Mouse (Mus musculus) kidney, postnatal 4 days (tissue): ENCODE data around the gene Col28a1.

Experiments used
- DNase-seq, 2 experiments: peaks; one replicate each; pipeline ENCODE4 v3.0.0; 2021; ENCODE audit warnings: mixed read lengths in 2 of 2

The Col28a1 gene

GRCm38 (mm10) chr6:8118577-8118976 lies 73.8 kb downstream of the Col28a1 start:
- no peak for DNase-seq

DNA sequence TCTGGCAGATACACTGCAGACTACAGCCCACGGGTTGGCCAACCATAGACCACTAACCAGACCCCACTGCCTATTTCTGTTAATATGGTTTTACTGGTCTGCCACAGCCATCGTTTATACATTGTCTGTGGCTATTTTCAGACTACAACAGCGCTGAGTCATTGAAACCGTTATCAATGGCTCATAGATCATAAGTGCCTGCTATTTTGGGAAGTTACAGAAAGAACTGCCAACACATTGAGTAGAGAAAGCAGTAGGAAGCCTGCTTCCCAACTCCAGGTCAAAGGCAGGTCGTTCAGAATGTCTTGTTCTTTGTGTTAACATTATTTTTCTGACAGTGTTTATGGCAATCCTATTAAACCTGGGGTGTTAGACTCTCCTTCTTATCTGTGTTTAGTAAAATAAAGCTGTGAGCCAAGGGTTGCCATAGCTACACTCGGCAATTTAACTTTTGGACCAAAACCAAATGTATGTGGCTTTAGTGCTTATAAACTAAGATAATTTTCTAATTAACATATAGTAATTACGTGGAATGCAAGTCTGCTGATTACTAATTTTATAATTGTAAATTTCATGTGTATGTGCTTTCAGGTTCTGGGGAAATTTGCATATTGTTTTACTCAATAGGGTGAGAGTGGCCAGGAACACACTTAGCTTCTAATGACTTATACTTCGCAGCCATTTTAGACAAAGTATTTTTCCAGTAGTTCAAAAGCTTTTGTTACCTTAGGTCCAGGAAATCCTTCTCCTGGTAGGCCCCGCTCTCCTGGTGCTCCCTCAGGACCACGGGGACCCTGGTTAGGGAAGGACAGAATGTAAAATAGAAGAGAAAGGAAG lies 86.3 kb downstream of the Col28a1 start:
- DNase-seq = no peak

- DNase-seq = no peak
Measured at GRCm38 (mm10) chr6:8101224-8101623, 91.2 kb downstream of the Col28a1 start.

- no peak for DNase-seq
Measured at GRCm38 (mm10) chr6:8095856-8096255, 96.6 kb downstream of the Col28a1 start.

GRCm38 (mm10) chr6:8094160-8094953 lies 98.1 kb downstream of the Col28a1 start:
- no peak for DNase-seq

DNA sequence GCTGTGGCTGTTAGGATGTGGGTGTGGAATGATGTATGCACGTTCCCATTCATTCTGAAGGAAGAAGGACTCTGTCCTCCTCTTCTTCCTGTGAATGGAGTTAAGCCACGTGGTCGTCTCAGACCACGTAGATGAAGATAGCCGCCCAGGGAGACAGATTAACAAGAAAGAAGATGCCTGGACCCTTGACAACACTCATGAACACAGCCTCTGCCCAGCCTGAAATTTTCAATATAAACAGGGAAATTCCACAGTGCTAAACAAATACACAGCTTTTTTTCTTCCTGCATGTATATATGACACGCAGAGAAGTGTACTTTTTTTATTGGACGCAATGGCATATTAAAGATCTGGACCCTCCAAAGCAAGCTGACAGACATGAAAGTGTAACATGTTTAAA lies 98.9 kb downstream of the Col28a1 start:
- DNase-seq = no peak

- peak in 1 of 2 experiments; percentile 9 for DNase-seq
Measured at GRCm38 (mm10) chr6:8086847-8087246, 105.6 kb downstream of the Col28a1 start.

- no peak for DNase-seq
Measured at GRCm38 (mm10) chr6:8084806-8085205, 107.6 kb downstream of the Col28a1 start.

GRCm38 (mm10) chr6:8083196-8083595 lies 109.2 kb downstream of the Col28a1 start:
- no peak for DNase-seq

DNA sequence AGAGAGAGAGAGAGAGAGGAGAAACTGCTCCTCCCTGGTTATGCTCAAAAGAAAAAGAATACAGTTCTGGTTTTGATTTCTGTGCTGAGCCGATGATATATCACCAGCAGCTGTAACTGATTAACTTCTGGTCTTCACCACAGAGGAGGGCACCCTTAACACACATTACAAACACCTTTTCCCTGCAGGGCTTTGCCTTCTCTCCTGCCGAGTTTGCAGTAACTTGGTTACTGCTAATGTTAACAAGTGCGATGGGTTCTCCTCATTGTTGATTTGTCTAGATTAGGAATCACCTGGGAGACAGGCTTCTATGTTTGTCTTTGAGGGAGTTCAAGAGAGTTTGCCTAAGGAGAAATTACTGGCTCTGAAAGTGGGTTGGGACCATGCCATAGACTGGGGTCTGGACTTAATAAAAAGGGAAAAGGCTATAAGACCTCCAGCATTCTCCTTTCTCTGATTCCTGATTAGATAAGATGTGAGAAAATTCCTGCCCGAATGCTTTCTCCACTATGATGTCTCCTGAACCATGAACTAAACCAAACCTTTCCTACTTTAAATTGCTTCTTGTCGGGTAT lies 114.8 kb downstream of the Col28a1 start:
- no peak for DNase-seq

DNA sequence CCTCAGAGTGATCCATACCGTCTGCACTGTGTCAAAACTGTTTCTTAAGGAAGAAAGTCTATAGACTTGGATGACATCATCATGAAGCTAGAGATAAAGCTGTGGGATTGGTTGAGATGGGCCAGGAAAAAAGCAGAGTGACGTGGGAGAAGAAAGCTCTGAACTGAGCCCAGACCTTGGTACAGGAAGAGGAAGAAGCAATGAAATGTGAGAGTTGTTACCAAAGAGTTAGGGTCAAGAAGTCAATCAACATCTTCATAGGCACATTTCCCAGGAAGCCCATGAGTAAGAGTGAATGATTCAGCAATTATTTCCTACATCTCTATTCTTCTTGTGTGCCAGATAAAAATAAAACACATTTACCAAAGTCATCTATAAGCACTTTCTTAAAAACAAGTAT lies 117.5 kb downstream of the Col28a1 start:
- no peak for DNase-seq

DNA sequence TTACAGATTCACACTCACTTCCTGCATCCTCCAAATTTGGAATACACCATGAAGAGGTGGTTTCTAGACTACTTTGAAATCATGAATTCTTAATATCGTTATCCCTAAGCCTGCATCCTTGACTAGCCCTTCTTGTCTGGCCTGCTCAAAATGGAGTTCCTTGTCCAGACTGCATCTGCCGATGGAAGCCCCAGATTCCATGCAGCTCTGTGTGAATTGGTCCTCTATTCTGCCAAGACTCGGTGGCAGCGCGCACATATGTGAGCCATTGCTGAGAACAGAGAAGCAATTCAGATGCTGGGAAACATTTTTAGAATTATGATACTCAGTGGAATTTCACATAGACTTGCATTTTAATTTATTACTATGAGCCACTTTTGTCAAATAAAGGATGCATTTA lies 123.4 kb downstream of the Col28a1 start:
- no peak for DNase-seq

DNA sequence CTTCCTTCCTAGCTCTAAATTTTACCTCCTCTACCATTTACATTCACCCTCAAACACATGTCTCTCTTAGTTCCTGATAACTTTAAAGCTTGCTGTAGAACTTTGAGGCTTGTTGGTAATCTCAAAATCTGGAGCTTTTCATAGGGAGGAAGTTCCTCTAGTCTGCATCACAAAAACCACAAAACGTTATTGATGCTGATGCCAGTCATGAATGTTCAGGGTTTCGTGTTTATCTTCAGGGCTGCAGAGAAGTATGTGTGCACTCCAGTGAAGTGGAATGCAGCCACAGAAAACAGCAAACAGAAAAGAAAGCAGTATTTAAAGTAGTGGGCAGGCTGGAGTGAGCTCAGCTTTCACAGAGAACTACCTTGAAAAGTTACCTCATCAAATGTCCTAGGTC lies 124.0 kb downstream of the Col28a1 start:
- no peak for DNase-seq

DNA sequence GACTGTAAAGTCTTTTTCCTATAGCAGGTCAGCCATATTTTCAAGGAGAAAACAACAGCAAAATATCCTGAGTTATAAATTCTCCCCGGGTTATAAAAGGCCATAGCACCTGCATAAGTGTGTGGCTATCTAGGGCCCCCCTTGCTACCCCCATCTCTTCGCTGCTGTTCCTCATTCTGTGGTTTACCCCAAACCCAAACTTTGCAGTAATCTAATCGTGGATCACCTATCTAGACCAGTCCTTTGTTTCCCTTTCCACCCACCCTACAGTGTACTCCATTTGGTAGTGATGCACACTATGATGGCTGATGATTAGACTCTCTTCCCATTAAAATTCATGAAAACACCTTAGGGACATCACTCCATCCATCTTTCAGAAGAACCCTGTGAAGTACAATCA lies 125.3 kb downstream of the Col28a1 start:
- no peak for DNase-seq

DNA sequence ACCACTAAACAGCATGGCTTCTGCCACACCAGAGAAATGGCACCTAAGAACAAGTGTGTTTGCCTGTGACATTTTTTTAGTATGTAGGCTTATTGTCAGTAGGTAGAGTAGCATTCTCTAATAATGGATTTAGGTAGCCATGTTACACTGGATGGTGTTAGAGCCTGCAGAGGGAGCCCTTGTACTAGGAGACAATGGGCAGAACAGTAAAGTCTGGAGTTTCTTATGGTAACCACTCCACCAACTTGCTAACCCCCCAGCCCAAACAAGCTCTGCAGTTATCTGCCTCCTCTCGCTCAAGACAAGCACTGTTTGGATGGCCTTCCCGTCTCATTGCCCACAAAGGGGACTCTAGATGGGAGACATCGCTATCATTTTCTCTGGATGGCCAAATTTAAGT lies 126.2 kb downstream of the Col28a1 start:
- peak; percentile 62 to 64 for DNase-seq

GRCm38 (mm10) chr6:8059199-8059598 lies 133.2 kb downstream of the Col28a1 start:
- no peak for DNase-seq

DNA sequence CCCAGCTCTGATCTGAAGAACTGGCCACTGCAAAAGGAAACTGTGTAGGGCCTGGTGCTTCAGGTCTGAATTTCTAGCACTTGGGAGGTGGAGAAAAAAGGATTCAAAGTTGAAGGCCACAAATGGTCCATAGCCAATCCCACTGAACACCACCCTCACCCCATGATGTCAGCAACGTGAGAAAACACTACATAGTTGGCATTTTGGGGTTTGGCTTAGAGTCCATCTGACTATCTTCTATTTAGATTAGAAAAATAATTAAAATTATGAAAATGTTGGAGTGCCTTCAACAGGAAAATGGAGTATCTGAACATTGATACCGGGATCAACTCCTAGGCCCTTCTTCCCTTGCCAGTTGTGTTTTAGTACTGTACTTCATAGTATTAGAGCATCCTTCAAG lies 144.2 kb downstream of the Col28a1 start:
- DNase-seq = no peak

- peak in 1 of 2 experiments; percentile 5 for DNase-seq
Measured at GRCm38 (mm10) chr6:8046446-8046845, 146.0 kb downstream of the Col28a1 start.

DNA sequence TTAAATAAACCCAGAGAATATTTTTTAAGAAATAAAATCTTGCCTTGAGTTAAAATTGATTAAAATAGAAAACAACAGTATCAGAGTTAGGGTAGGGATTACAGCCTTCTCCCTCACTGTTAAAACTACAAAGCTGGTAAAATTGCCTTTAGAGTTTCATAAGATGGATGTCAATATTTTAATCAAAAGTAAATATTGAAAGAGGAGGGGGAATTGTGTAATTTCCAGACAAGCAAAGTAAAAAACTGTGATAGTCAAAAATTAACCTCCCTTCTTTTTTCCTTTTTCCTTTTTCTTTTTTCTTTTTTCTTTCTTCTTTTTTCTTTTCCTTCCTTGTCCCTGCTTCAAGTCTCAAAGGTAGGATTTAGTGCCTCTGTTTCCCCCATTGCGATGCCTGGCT lies 146.6 kb downstream of the Col28a1 start:
- DNase-seq = no peak

GRCm38 (mm10) chr6:8028711-8029110 lies 163.7 kb downstream of the Col28a1 start:
- DNase-seq = no peak

GRCm38 (mm10) chr6:8025332-8026129 lies 166.9 kb downstream of the Col28a1 start:
- no peak for DNase-seq

- no peak for DNase-seq
Measured at GRCm38 (mm10) chr6:8023527-8023926, 168.9 kb downstream of the Col28a1 start.

- no peak for DNase-seq
Measured at GRCm38 (mm10) chr6:7994736-7995135, 197.7 kb downstream of the Col28a1 start.
